Mouse (Mus musculus) urinary bladder, postnatal 14 days (tissue): ENCODE measurements around the gene Sbk3.

Source experiments
- DNase-seq: peaks from one replicate; pipeline ENCODE4 v3.0.0; 2021; ENCODE audit warnings: low spot score

Sbk3 gene

DNA sequence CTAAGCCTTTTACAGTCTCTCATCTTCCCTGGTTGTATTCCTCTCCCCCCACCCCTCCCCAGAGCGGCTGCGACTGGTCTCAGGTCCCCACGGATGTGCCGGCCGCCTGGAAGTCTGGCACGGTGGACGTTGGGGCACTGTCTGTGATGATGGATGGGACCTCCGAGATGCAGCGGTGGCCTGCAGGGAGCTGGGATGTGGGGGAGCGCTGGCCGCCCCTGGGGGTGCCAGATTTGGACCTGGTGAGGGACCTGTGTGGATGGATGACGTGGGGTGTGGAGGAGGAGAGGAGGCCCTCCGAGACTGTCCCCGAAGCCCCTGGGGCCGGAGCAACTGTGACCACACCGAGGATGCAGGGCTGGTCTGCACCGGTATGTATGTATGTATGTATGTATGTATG is 42.6 kb downstream of the Sbk3 start:
- DNase-seq = no peak

DNA sequence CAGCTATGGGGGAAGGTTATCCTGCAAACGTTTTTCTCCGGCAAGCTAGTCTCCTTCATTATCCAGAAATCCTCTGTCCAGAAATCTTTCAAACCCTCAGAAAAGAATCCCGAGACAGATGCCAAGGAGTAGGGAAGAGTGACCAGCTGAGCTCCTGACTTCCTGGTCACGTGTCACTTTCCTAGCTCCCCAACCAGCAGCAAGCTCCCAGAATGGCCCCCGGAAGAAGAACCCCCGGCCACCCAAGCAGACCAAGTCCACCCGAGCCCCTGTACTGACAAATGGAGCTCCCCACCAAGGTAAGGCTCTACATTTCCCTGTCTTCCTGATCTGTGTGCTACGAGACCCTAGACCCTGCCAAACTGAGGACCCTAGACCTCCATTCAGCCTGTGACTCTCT is 43.3 kb downstream of the Sbk3 start:
- no peak for DNase-seq

DNA sequence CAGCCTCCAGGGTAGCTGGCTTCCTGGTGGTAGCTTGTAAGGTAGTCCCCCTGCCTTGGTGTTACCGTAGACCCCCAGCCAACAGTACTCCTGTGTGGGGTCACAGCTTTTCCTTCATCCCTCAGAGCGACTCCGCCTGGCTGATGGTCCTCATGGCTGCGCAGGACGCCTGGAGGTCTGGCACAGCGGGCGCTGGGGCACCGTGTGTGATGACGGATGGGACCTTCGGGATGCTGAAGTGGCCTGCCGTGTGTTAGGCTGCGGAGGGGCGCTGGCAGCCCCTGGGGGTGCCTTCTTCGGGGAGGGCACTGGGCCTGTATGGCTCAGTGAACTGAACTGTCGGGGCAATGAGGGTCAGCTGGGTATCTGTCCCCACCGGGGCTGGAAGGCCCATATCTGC is 44.1 kb downstream of the Sbk3 start:
- no peak for DNase-seq

DNA sequence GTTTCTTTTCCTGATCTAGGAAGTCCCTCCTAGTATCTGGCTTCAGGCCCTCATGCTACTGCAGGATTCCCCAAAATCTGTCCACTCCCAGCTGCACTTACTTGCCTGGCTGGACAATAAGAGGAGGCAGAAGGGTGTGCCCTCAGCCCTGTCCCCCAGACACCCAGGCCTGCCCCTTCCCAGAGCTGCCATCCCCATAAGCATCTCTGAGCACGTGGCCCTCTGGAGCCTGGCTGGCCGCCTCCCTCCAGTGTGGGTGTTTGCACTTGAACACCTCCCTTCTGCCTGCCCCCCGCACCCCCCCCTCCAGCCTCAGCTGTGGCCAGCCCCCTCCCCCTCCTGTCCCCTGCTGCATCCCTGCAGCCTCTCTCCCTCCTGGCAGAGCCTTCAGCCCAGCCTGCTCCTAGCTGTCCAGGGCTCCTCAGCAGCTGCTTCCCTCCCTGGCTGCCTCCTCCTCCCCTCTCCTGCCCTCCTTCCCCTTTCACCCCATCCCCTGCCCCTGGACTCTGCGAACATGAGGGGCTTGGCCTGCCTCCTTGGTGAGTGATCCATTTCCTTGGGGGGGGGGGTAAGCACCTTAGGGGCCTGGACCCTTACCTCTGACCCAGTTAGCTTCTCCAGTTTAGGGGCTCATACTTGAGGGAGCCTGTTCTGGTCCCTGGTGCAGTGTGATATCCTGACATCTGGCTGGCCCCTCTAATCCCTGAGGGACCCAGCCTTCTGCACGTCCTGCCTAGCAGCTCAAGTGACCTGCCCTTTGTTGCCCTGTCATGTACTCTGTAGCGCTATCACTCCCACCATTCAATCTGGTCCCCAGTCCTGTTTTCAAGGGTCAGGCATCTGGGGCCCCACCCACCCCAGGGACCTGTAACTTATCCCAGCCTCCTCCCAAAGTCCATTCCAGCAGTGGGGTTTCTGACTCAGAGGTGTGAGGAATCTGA is 45.3 kb downstream of the Sbk3 start, which contains the start of gene Ssc5d:
Ssc5d (plus strand) TSS at position 345 of the 941 bp plus-strand sequence.
- peak; percentile 66 for DNase-seq

DNA sequence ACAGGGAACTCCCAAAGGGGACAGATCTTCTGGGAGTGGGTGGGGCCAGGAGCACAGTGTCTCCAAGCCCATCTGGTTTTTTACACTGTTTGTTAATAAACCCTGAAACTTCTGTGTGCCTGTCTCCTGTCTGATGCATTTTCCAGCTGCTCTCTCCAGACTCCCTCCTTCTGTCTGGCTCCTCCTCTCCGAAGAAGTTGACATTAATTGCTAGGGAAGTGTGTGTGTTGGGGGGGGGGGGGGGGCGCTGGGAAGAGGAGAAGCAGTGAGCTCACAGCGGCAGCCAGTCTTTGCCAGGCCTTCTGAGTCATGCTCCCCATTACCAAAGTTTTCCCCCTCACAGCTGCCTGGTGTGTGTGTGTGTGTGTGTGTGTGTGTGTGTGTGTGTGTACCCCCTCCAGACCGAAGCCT is 46.1 kb downstream of the Sbk3 start:
- peak; percentile 51 for DNase-seq

DNA sequence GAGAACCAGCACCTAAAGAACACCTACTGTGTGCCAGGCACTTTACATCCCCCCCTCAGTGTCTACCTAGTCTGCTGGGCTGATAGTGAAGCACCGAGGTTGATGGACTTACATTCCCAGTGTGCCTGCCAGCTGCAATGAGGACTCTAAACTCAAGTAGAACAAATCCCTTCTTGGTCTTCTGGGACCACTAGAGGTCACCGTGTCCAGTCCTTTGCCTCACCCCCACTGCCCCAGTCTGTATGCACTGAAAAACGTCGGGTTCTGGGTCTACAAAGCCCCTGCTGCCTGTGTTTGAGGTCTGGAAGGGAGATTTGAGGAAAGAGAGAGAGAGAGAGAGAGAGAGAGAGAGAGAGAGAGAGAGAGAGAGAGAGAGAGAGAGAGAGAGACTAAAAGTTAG is 46.5 kb downstream of the Sbk3 start:
- DNase-seq = no peak

DNA sequence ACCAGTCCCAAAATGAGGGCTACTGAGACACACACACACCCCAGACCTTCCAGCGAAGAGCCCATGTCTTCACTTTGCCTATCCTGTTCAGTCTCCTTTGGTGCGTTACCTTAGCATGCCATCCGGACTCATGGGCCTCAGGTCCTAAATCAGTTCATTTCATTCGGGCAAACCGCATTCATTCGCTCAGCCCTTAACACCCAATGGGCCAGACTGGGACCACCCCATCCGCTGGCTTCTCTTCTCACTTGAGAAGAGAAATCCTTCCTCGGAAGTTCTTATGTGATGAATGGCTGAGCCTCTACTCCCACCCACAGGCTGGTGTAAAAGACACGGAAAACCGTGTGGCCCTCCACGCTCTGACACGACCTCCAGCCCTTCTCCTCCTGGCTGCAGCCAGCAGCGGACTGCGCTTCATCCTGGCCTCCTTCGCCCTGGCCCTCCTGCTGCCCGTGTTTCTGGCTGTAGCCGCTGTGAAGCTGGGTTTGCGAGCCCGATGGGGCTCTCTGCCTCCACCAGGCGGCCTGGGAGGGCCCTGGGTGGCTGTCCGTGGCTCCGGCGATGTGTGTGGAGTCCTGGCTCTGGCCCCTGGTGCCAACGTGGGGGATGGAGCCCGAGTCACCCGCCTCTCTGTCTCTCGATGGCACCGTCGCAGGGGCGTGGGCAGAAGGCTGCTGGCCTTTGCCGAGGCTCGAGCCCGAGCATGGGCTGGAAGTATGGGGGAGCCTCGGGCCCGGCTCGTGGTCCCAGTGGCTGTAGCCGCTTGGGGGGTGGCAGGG is 47.2 kb downstream of the Sbk3 start:
- DNase-seq = peak; percentile 50

DNA sequence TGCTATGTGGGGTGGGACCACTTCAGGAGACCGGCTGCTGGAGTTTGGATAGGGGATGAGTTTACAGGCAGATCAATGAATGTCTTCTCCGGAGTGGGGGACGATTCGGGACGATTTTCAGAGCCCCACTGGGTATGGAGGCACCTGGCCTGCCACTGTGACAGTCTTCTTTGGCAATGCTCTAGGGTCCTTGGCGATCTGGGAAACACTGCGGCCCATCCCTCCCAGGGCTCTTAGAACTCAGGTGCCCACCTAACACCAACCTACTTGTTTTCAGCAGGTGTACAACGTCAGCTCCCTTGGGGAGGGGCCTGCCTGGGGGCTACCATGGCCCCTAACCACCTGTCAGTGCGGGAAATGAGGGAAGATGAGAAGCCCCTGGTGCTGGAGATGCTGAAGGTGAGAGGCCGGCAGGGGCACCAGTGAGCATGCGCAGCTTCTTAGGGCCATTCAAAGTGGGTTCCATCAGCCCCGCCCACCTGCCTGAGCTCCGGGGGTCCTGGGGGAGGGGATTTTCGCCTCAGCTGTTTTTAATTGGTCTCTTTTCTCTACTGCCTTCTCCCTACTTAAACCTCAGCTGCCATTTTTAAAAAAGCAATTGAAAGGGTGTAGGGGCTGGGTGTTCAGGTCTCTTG is 47.9 kb downstream of the Sbk3 start:
- no peak for DNase-seq

DNA sequence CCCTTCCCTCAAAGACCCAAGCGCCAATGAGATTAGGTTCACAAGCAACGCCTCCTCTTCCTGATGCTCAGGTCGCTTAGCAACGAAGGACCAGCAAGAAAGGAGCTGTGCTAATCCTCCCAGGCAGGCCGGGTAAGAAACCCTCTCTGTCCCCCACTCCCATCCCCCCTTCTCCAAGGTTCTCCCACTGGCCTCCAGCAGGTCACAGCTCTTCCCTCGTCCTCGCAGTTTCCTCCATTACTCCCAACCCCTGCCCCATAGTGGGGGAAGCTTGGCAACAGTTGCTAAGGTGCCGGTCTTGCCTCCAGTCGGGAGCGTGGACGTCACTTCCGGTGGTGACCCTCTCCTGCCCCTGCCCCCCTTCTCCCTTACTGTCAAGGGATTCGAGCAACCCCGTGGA is 48.5 kb downstream of the Sbk3 start:
- DNase-seq = peak; percentile 51

DNA sequence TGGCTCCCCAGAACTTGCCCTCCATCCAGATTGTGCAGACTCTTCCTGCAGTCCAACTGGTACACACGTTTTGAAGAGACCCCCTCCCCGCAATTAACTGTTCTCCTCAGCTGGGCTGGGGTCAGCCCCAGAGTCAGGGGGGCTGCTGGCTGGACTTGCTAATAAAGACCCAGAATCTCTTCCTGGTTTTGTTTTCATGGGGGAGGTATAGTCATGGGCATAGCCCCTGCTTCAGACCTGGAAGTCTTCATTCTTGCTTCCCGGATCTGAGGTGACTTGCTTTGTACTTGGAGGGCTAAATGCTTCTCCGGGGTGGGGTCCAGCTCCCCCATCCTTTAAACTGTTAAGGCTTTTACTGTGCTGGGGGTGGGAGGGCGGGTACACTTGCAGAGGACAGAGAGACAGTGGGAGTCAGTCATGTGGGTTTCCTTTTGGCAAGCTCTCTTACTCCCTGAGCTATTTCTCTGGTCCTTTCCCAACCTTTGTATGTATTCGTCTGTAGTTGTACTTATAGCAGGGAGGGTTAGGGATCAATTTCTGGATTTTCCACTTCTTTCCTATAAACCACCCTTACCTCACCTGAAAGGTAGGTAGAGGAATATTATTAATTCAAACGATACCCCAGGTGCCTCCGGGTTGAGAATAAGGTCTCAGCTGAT is 49.0 kb downstream of the Sbk3 start, which contains the start of gene Nat14:
Nat14 (plus strand) TSS at position 205 of the 659 bp plus-strand sequence.
- DNase-seq = no peak

DNA sequence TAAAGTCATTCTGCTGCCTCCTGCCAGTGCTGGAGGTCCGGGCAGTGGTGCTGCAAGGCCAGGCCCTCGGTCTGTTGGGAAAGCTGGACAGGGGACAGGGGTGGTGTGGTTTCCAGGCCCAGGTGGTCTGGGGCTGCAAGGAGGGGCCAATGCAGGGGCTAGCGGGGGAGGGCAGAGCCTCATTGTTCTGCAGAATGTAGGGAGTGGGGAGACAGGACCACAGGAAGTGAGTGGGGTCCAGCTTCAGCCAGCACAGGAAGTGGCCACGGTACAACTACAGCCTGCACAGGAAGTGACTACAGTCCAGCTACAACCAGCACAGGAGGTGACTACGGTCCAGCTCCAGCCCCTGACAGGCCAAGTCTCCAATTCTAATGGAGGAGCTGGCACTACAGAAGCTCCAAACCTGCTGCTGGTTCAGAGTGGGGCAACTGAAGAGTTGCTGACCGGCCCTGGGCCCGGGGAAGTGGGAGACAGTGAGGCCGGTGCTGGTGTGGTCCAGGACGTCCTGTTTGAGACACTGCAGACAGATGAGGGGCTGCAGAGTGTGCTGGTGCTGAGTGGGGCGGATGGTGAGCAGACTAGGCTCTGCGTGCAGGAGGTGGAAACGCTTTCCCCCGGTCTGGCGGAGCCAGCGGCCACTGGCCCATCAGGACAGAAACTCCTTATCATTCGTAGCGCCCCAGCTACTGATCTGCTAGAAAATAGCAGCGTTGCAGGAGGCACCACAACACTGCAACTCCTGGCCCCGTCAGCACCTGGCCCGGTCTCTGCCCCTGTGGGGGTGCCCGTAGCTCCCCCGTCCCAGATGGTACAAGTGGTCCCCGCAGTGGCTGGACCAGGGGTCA is 49.8 kb downstream of the Sbk3 start:
- no peak for DNase-seq

DNA sequence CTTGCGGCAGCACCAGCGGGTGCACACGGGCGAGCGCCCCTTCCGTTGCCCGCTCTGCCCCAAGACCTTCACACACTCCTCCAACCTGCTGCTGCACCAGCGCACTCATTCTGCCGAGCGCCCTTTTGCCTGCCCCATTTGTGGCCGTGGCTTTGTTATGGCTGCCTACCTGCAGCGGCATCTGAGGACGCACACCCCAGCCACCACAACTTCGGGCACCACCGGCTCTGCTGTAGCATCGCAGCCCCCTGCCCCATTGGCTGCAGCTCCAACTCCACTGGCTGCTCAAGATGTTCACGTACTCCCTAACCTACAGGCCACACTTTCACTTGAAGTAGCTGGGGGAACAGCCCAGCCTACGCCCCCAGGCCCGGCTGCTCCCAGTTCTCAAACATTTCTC is 50.5 kb downstream of the Sbk3 start:
- DNase-seq = no peak

DNA sequence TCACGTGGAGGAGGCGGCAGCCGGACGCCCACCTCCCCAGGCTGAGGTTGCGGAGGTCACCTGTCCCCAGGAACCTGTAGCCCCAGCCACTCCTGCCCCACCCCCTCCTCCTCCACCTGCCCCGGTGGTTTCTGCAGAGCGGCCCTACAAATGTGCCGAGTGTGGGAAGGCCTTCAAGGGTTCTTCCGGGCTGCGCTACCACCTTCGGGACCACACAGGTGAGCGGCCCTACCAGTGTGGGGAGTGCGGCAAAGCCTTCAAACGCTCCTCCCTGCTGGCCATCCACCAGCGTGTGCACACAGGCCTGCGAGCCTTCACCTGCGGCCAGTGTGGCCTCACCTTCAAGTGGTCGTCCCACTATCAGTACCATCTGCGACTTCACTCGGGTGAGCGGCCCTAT is 51.0 kb downstream of the Sbk3 start:
- no peak for DNase-seq

DNA sequence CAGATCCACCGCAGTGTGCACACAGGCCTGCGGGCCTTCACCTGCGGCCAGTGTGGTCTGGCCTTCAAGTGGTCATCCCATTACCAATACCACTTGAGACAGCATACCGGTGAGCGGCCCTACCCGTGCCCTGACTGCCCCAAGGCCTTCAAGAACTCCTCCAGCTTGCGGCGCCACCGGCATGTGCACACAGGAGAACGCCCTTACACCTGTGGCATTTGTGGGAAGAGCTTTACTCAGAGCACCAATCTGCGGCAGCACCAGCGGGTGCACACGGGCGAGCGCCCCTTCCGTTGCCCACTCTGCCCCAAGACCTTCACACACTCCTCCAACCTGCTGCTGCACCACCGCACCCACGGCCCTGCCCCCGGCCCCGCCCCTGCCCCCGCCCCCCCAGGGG is 51.9 kb downstream of the Sbk3 start:
- DNase-seq = no peak

DNA sequence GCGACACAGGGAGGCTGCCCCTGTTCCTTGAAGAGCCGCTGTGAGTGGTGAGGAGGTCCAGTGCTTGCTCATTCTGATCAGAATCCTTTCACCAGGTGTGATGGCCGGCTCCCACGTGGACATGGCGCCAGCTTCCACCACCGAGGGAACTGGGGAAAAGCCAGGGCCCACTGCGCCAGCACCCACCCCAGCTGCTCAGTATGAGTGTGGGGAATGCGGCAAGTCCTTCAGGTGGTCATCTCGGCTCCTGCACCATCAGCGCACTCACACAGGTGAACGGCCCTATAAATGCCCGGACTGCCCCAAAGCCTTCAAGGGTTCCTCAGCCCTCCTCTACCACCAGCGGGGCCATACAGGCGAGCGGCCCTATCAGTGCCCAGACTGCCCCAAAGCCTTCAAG is 52.3 kb downstream of the Sbk3 start:
- no peak for DNase-seq

DNA sequence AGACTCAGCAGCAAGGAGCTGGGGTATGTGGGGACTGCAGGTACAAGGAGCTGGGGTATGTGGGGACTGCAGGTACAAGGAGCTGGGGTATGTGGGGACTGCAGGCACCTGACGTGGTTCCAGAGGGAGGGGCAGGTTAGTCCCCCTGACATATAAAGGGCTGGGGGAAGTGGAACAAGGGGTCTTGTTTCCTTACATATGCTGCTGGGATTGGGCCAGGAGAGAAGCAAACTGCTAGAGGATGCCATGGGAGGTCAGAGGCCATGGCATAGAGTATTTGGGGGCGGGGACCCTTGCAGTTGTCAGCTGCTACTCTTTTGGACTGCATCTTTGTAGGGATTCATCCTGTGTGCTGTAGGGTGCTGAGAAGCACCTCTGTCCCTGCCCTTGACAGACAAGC is 53.5 kb downstream of the Sbk3 start:
- DNase-seq = no peak

DNA sequence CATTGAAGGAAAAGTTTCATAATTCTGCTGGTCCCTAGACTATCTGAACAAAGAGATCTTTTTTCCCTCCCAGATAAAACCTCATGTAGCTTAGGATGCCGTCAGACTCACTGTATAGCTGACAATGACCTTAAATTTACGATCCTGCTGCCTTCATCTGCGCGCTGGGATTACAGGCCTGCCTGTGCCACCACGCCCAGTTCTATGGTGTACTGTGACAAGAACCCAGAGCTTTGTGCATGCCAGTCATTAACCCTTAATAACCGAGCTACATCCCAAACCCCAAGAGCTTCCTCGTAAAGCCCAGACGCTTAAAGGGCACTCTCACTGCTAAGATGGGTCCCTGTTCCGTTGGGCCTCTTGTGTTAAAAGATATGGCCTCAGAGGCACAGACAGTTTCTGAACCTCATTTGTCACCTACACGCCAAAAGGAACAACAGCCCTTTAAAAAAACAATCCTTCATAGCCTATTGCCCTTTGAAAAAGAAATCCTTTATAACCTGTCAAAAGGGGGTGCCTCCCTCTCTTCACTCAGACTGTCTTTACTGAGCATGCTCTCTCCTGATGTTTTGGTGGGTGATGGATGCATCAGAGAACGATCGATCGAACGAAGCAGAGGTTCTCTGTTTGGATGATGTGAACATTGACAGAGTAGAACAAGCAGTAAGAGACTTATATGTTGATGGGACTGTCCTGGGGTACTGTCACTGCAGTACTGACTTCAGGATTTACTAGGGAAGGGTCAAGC is 55.1 kb downstream of the Sbk3 start:
- DNase-seq = no peak
